Mouse (Mus musculus) 3T3-L1 (cell line): ENCODE data around the gene Dnajc28.
"Not testable (repeated sequence)": the region's sequence is repeated elsewhere in the genome, so short reads cannot be mapped to it uniquely, and the experiment has no call there.

ENCODE experiments used
- DNase-seq: peaks from one replicate; pipeline ENCODE4 v3.0.0-alpha.2; 2015; ENCODE audit warnings: low read depth, low spot score

The Dnajc28 gene

GRCm38 (mm10) chr16:91618511-91619501 lies at the start of gene Dnajc28:
Dnajc28 (minus strand) TSS chr16:91619026.
- DNase-seq: peak; percentile 78

GRCm38 (mm10) chr16:91663795-91664194 lies 45.0 kb upstream of the Dnajc28 start:
- DNase-seq: no peak

- DNase-seq: no peak
Observed at GRCm38 (mm10) chr16:91662336-91662735, 43.5 kb upstream of the Dnajc28 start.

GRCm38 (mm10) chr16:91661397-91661796 lies 42.6 kb upstream of the Dnajc28 start:
- no peak for DNase-seq

DNA sequence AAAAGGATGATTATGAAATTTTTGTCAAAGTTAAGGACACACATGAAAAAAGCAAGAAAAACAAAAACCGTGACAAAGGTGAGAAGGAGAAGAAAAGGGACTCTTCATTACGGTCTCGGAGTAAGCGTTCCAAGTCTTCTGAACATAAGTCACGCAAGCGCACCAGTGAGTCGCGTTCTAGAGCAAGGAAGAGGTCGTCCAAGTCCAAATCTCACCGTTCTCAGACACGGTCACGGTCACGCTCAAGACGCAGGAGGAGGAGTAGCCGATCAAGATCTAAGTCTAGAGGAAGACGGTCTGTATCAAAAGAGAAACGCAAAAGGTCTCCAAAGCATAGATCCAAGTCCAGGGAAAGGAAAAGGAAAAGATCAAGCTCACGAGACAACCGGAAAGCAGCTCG lies 41.0 kb upstream of the Dnajc28 start:
- no peak for DNase-seq

DNA sequence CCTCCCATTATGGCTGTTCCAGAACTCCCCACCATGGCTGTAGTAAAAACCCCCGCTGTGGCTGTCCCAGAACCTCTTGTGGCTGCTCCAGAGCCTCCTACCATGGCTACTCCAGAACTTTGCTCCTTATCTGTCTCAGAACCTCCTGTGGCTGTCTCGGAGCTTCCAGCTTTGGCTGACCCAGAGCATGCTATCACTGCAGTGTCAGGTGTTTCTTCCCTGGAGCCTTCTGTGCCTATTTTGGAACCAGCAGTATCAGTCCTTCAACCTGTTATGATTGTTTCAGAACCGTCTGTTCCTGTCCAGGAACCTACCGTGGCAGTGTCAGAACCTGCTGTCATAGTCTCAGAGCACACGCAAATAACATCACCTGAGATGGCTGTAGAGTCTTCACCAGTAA lies 39.6 kb upstream of the Dnajc28 start:
- no peak for DNase-seq

GRCm38 (mm10) chr16:91657285-91657684 lies 38.5 kb upstream of the Dnajc28 start:
- DNase-seq: no peak

- no peak for DNase-seq
Observed at GRCm38 (mm10) chr16:91655285-91655684, 36.5 kb upstream of the Dnajc28 start.

GRCm38 (mm10) chr16:91652191-91652590 lies 33.4 kb upstream of the Dnajc28 start:
- no peak for DNase-seq

DNA sequence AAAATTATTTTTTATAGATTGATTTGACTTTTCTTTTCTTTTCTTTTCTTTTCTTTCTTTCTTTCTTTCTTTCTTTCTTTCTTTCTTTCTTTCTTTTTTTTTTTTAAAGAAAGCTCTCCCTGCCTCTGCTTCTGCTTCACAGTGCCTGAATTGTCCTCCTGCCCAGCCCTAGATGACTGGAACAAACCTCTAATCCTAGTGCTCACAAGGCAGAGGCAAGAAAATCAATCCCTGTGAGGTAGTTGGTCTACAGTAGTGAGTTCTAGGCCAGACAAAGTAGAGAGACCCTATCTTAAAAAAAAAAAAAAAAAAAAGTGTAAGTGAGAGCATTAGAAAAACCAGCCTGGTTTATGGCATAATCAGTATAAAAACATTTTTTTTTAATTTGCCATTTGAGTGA lies 31.0 kb upstream of the Dnajc28 start:
- no peak for DNase-seq

DNA sequence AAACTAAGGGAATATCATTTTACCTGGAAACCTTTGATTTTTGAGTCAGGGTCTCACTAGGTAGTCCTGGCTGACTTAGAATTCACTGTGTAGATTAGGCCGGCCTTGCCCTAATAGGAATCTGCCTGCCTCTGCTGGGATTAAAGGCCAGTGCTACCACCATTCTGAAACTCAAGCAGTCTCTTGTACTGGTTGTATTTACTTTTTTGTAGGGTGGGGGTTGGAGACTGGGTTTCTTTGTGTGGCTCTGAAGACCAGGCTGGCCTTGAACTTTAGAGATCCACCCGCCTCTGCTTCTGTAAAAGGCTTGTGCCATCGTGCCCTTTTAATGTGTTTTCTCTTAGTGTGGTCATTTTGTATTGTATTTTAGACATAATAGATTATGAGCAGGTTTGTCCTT lies 30.4 kb upstream of the Dnajc28 start:
- DNase-seq: peak; percentile 38

- peak; percentile 77 for DNase-seq
Observed at GRCm38 (mm10) chr16:91648220-91648550, 29.4 kb upstream of the Dnajc28 start.

- DNase-seq: peak; percentile 98
Observed at GRCm38 (mm10) chr16:91647461-91648219, 28.8 kb upstream of the Dnajc28 start, which contains the start of gene Son. Son (plus strand) TSS chr16:91647506.

- peak; percentile 91 for DNase-seq
Observed at GRCm38 (mm10) chr16:91646681-91647419, 28.0 kb upstream of the Dnajc28 start, which contains the start of gene Gart. Gart (minus strand) TSS chr16:91646952.

DNA sequence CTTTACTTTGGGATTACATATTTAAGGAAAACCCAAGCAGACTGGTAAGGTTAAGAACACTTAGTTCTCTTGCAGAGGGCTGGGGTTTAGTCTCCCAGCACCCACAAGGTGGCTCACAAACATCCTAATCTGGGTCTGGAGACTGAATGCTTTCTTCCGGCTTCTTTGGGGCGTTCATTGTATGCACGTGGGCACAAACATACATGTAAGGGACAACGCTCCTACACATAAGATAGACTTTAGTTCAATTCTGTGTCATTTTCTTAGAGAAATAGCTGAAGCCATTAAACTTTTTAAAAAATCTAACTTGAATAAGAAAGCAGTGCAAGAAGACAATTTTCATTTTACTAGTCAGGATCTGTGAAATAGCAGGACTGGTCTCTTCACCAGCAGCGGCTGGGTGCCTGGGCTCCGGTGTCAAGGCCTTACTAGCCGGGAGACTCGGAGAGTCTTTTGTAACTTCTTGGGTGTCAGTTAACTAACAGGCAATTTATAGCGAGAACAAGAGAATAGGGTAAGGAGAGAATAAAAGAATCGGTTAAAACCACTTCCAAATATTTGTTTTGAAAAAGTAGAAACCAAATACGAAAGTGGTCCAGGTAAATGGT lies 27.3 kb upstream of the Dnajc28 start:
- peak; percentile 79 for DNase-seq

GRCm38 (mm10) chr16:91645420-91645819 lies 26.6 kb upstream of the Dnajc28 start:
- DNase-seq: not testable (repeated sequence)

DNA sequence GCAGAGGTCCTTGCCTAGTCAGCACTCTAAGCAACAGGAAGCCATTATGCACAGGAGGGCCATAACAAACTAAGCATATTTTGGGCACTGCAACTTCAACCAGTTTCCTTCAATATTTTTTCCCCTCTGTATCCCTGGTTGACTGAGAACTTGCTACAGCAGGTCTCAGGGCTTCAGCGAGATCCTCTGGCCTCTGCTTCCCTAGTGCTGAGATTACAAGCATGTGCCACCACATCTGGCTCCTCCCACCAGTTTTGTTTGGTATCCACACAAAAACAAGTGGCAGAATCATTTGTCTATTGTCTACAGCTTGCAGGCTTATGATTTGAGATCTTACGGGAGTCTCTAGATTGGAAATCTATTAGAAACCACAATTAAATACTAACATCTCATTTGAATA lies 26.1 kb upstream of the Dnajc28 start:
- peak; percentile 31 for DNase-seq

DNA sequence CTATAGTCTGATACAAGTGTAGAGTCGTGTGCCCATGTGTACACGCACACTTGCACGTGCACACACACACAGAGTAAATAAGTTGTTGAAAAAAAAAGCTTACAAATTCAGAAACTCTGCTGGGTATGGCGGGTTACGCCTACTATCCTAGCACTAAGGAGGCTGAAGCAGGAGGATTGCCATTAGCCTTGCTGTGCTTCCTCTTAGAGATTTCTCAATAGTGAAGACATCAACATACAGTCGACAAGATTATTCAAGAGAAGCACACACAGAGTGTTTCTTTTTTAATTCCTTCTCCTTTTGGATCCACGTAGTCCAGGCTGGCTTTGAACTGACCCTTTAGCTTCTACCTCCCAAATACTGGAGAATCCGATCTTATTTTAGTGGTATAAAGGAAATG lies 21.3 kb upstream of the Dnajc28 start:
- DNase-seq: no peak

- DNase-seq: no peak
Observed at GRCm38 (mm10) chr16:91639636-91640035, 20.8 kb upstream of the Dnajc28 start.

- DNase-seq: no peak
Observed at GRCm38 (mm10) chr16:91639161-91639560, 20.3 kb upstream of the Dnajc28 start.

- no peak for DNase-seq
Observed at GRCm38 (mm10) chr16:91633641-91634040, 14.8 kb upstream of the Dnajc28 start.
